Mouse (Mus musculus) thymus, adult 2 months (tissue): Measurements from ENCODE around the gene Cpne5. TPM values are rescaled to one million over a fixed set of nuclear protein-coding genes. Genes with fewer than 3 reads are reported as not detected.
A peak's percentile ranks its signal among the peaks of the same experiment; 100 is the strongest.

Experiments used
- DNase-seq: peaks from one replicate; pipeline ENCODE4 v3.0.0; 2021
- H3K27ac ChIP-seq: fragments of 200-500 bp; 2 replicates; pipeline ENCODE4 v1.5.1; 2012; ENCODE audit warnings: low read length, control low read depth; ENCODE audit not compliant: control insufficient read depth, insufficient read depth
- H3K27me3 ChIP-seq: fragments of 200-500 bp; 2 replicates; pipeline ENCODE4 v1.6.1; 2012; ENCODE audit warnings: mild to moderate bottlenecking, low read length, moderate library complexity, mixed read lengths; ENCODE audit not compliant: control insufficient read depth, insufficient read depth
- H3K36me3 ChIP-seq: fragments of 200-500 bp; 2 replicates; pipeline ENCODE4 v1.6.1; 2012; ENCODE audit warnings: mild to moderate bottlenecking, low read length, moderate library complexity; ENCODE audit not compliant: control insufficient read depth, insufficient read depth
- H3K4me1 ChIP-seq: fragments of 200-500 bp; replicated peaks from 2 replicates; pipeline ENCODE4 v1.6.1; 2012; ENCODE audit warnings: low read length; ENCODE audit not compliant: control insufficient read depth, insufficient read depth
- H3K4me3 ChIP-seq: fragments of 200-500 bp; 2 replicates; pipeline ENCODE4 v1.5.1; 2012; ENCODE audit warnings: mild to moderate bottlenecking, low read length, control low read depth, moderate library complexity; ENCODE audit not compliant: control insufficient read depth, insufficient read depth
- CTCF ChIP-seq: fragments of 200-500 bp; IDR thresholded peaks from 2 replicates; pipeline ENCODE4 v1.5.1; 2012; ENCODE audit warnings: mild to moderate bottlenecking, control low read depth, low read length, moderate library complexity, borderline replicate concordance; ENCODE audit not compliant: control insufficient read depth, poor library complexity, insufficient read depth; ENCODE audit errors: extremely low read depth
- POLR2A ChIP-seq: fragments of 200-500 bp; IDR thresholded peaks from 2 replicates; pipeline ENCODE4 v1.6.1; 2012; ENCODE audit warnings: mild to moderate bottlenecking, low read length, control low read depth, moderate library complexity; ENCODE audit not compliant: control insufficient read depth, poor library complexity, insufficient read depth; ENCODE audit errors: extremely low read depth
- WGBS: fragments of 180-500 bp; shearing (Covaris S2); methylation state at CpG from one replicate; pipeline ENCODE4 v1.1.7; 2018; 5-methylcytosine and 5-hydroxymethylcytosine counted together
- polyA plus RNA-seq: library from polyadenylated mRNA; depleted of rRNA; stranded (reverse); fragments of >200 nt; gene quantifications from 2 replicates; pipeline ENCODE4 v1.2.3, GENCODE M21; 2012

Gene Cpne5
- polyA plus RNA-seq, 1 experiment = 4.6 TPM

- TF ChIP-seq POLR2A = no peak
- TF ChIP-seq CTCF = no peak
- DNase-seq = peak; percentile 42
- Histone ChIP-seq H3K27ac (peak overlapping the region; percentile 25; the same call in 1 of the 2 replicates), H3K4me3 (no peak overlapping the region), H3K4me1 (peaks cover 57% of the 10 kb centered on the region), H3K36me3 (no peaks in the 10 kb centered on the region), H3K27me3 (no peaks in the 10 kb centered on the region)
- WGBS = 40% methylated on average over 12 of the region's 12 CpGs
Observed at GRCm38 (mm10) chr17:29155355-29156135, 82.4 kb downstream of the Cpne5 start.

- no peaks in the 10 kb centered on the region for H3K36me3 ChIP-seq
- no peaks in the 10 kb centered on the region for H3K27me3 ChIP-seq
- no peak for DNase-seq
- no peak overlapping the region for H3K4me3 ChIP-seq
- H3K27ac ChIP-seq = no peak overlapping the region
- 84% methylated on average over 13 of the region's 13 CpGs for WGBS
- TF ChIP-seq CTCF (no peak), POLR2A (no peak)
- H3K4me1 ChIP-seq = peaks cover 59% of the 10 kb centered on the region
Observed at GRCm38 (mm10) chr17:29154247-29154646, 83.7 kb downstream of the Cpne5 start.

DNA sequence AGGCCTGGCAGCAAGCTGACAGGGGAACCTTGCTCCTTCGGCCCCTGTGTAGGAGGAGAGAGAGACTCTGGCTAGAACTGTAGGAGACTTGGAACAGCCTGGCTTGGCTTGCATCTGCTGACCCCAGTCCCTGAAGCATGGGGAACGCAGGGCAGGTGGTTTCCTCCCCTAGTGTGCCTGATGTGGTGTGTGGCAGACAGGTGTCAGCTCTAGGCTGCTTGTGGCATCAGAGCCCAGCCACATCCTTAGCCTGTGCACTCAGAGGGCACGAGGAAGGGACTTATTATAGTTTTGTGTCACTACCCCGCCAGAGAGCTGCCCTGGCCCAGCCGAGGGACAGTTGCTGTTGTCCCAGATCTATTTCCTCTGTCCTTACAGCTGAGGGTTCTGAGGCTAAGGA is 85.4 kb downstream of the Cpne5 start:
- DNase-seq = peak; percentile 64
- Histone ChIP-seq H3K36me3 (no peaks in the 10 kb centered on the region), H3K27ac (peak overlapping the region; percentile 68), H3K4me3 (no peak overlapping the region), H3K4me1 (peaks cover 74% of the 10 kb centered on the region), H3K27me3 (no peaks in the 10 kb centered on the region)
- no peak for TF ChIP-seq POLR2A
- no peak for TF ChIP-seq CTCF
- 6% methylated on average over 5 of the region's 5 CpGs for WGBS

DNA sequence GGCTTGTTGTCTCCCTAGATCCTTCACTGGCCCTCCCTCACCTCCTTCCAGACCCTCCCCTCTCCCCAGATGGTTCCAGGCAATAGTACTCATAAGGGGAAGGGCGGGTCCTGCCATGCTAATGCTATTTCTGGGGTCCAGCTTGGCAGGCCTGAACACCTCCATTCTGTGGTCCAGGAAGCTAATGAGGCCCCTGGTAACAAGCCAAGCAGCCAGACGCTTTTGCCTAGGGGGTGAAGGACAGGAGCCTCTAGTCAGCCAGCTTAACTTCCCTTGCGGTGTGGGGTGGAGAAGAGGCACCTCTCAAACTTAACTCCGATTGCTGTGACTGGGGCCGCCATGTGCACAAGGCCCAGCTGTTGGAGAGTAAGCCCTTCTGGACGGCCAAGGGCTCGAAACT is 88.2 kb downstream of the Cpne5 start:
- H3K4me3 ChIP-seq = no peak overlapping the region
- H3K27ac ChIP-seq = no peak overlapping the region
- peaks cover 73% of the 10 kb centered on the region for H3K4me1 ChIP-seq
- TF ChIP-seq POLR2A (no peak), CTCF (no peak)
- H3K36me3 ChIP-seq = no peaks in the 10 kb centered on the region
- no peaks in the 10 kb centered on the region for H3K27me3 ChIP-seq
- 87% methylated on average over 7 of the region's 7 CpGs for WGBS
- no peak for DNase-seq

DNA sequence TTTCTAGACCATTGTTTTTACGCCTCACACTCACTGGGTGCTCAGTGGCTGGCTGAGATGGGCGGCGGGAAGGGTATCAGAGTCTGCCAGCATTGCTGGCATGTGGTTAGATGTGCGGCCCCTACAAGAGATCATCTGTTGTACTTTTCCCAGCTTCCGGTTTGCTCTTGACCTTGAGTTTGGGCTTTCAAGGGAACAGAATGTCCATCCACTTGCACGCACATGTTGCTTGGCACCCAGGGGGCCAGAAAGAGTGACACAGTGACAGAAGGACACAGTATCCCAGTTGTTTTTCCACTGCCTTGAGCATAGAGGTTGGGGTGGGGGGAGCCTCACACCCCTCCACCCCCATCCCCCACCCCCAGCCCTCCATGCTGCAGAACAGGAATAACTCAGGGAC is 90.2 kb downstream of the Cpne5 start:
- Histone ChIP-seq H3K4me1 (peaks cover 75% of the 10 kb centered on the region), H3K4me3 (no peak overlapping the region), H3K27me3 (no peaks in the 10 kb centered on the region), H3K27ac (peak overlapping the region; percentile 63), H3K36me3 (no peaks in the 10 kb centered on the region)
- DNase-seq = no peak
- TF ChIP-seq CTCF (no peak), POLR2A (0 out of 2 replicates have a peak, but pooled peaks have one; percentile 7)
- WGBS = 53% methylated on average over 6 of the region's 6 CpGs

DNA sequence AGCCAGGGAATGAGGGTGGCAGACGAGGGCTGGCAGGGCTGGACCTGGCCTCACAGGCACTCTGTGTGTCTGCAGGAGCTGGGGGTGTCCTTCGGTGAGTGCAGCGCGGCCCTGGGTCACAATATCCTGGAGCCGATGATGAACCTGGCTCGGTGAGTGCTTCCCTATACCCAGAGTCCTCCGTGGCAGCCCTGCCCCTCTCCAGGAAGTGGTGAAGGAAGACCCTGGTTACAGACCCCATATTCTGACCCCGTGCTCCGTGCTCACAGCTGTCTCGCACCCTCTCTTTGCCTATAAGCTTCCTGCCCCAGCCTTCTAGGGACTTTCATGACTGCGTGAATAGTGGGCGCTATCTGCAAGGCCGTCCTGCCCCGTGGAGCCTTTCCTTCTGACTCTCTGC is 90.7 kb downstream of the Cpne5 start:
- Histone ChIP-seq H3K4me3 (no peak overlapping the region), H3K4me1 (peaks cover 75% of the 10 kb centered on the region), H3K36me3 (no peaks in the 10 kb centered on the region), H3K27ac (peak overlapping the region; percentile 63), H3K27me3 (no peaks in the 10 kb centered on the region)
- DNase-seq = no peak
- WGBS = 15% methylated on average over 14 of the region's 14 CpGs
- TF ChIP-seq POLR2A (no peak), CTCF (no peak)
